Mouse (Mus musculus) spleen, embryonic (tissue): ENCODE data around the gene Cd72.
"Not testable (repeated sequence)": the region's sequence is repeated elsewhere in the genome, so short reads cannot be mapped to it uniquely, and the experiment has no call there.

ENCODE experiments used
- CTCF ChIA-PET: fragments of 350-600 bp; sonication (Branson Sonifier 250); formaldehyde crosslinking; loops from one replicate; lab custom pipeline; 2022; lab: Charles Lee

The Cd72 gene

GRCm38 (mm10) chr4:43454041-43454836, at the start of gene Cd72:
Gene Cd72 (minus strand): TSS chr4:43454628.
- CTCF ChIA-PET: interaction anchor here (0.6 to 1.7 kb wide), 6 partner anchors 10 to 1457 kb away, joined by 3 to 10 read pairs (median 6); no protein-coding TSS in a partner anchor

GRCm38 (mm10) chr4:43503506-43503905, 49.1 kb upstream of the Cd72 start:
- CTCF ChIA-PET: no interaction called here

- CTCF ChIA-PET: no interaction called here
These were observed 48.6 kb upstream of the Cd72 start for GRCm38 (mm10) chr4:43503041-43503440.

- CTCF ChIA-PET: interaction anchor here (0.6 kb wide), 1 partner anchor 790 kb away, joined by 3 read pairs; no protein-coding TSS in a partner anchor
These were observed 45.2 kb upstream of the Cd72 start, which contains the start of gene Arhgef39 for GRCm38 (mm10) chr4:43499407-43500333. Gene Arhgef39 (minus strand): TSS chr4:43499695.

- CTCF ChIA-PET: interaction anchor here (0.6 to 1.2 kb wide), 2 partner anchors 21 to 23 kb away, joined by 4 to 5 read pairs; no protein-coding TSS in a partner anchor
These were observed 44.6 kb upstream of the Cd72 start for GRCm38 (mm10) chr4:43498983-43499382.

GRCm38 (mm10) chr4:43497946-43498345, 43.5 kb upstream of the Cd72 start:
- CTCF ChIA-PET: interaction anchor here (1.2 kb wide), 1 partner anchor 22 kb away, joined by 4 read pairs; no protein-coding TSS in a partner anchor

- CTCF ChIA-PET: no interaction called here
These were observed 43.0 kb upstream of the Cd72 start for GRCm38 (mm10) chr4:43497405-43497804.

GRCm38 (mm10) chr4:43496587-43496986, 42.2 kb upstream of the Cd72 start:
- CTCF ChIA-PET: no interaction called here

- CTCF ChIA-PET: no interaction called here
These were observed 39.4 kb upstream of the Cd72 start for GRCm38 (mm10) chr4:43493846-43494240.

- CTCF ChIA-PET: interaction anchor here (0.7 to 1.3 kb wide), 3 partner anchors 11 to 14 kb away, joined by 3 to 19 read pairs (median 5); no protein-coding TSS in a partner anchor
These were observed 38.9 kb upstream of the Cd72 start for GRCm38 (mm10) chr4:43493186-43493845.

- CTCF ChIA-PET: interaction anchor here (0.7 to 1.3 kb wide), 4 partner anchors 10 to 101 kb away, joined by 3 to 19 read pairs (median 4); no protein-coding TSS in a partner anchor
These were observed 38.4 kb upstream of the Cd72 start, which contains the start of gene Ccdc107 for GRCm38 (mm10) chr4:43492821-43493185. Gene Ccdc107 (plus strand): TSS chr4:43492900.

- CTCF ChIA-PET: interaction anchor here (0.7 to 1.3 kb wide), 3 partner anchors 10 to 102 kb away, joined by 3 to 5 read pairs (median 3); no protein-coding TSS in a partner anchor
These were observed 37.8 kb upstream of the Cd72 start for GRCm38 (mm10) chr4:43492101-43492820.

GRCm38 (mm10) chr4:43490801-43491200, 36.4 kb upstream of the Cd72 start:
- CTCF ChIA-PET: no interaction called here

- CTCF ChIA-PET: interaction anchor here (0.6 kb wide), 1 partner anchor 10 kb away, joined by 3 read pairs; no protein-coding TSS in a partner anchor
These were observed 35.2 kb upstream of the Cd72 start for GRCm38 (mm10) chr4:43489611-43490010.

- CTCF ChIA-PET: not testable (repeated sequence)
These were observed 31.2 kb upstream of the Cd72 start for GRCm38 (mm10) chr4:43485666-43486065.

GRCm38 (mm10) chr4:43483535-43484091, 29.2 kb upstream of the Cd72 start, which contains the start of gene Sit1:
Gene Sit1 (minus strand): TSS chr4:43483734.
- CTCF ChIA-PET: no interaction called here

- CTCF ChIA-PET: interaction anchor here (0.5 to 0.8 kb wide), 3 partner anchors 10 to 75 kb away, joined by 3 read pairs; partner anchors contain the start of gene Ccdc107
These were observed 28.2 kb upstream of the Cd72 start for GRCm38 (mm10) chr4:43482591-43482990.

GRCm38 (mm10) chr4:43481894-43482456, 27.5 kb upstream of the Cd72 start:
- CTCF ChIA-PET: interaction anchor here (0.6 to 1.6 kb wide), 4 partner anchors 11 to 76 kb away, joined by 3 to 5 read pairs (median 4); partner anchors contain the start of gene Ccdc107

GRCm38 (mm10) chr4:43480985-43481384, 26.6 kb upstream of the Cd72 start:
- CTCF ChIA-PET: interaction anchor here (0.6 to 1.6 kb wide), 4 partner anchors 12 to 48 kb away, joined by 5 to 12 read pairs (median 6); partner anchors contain the start of gene Ccdc107
